Mouse (Mus musculus) myocyte (in vitro differentiated cells): ENCODE results near the gene Grb14.

Experiments used
- CEBPB ChIP-seq: IDR thresholded peaks from 2 replicates; pipeline ENCODE4 v1.6.1; 2011; ENCODE audit warnings: mild to moderate bottlenecking, moderate library complexity; ENCODE audit not compliant: poor library complexity, insufficient read depth, severe bottlenecking
- E2F4 ChIP-seq: IDR thresholded peaks from one replicate; pipeline ENCODE4 v1.6.1; 2011; ENCODE audit warnings: mild to moderate bottlenecking, control low read depth, moderate library complexity; ENCODE audit not compliant: insufficient read depth
- MAX ChIP-seq: IDR thresholded peaks from one replicate; pipeline ENCODE4 v1.6.1; 2011; ENCODE audit warnings: low read depth, mild to moderate bottlenecking, control low read depth
- MYOD1 ChIP-seq, 3 experiments: IDR thresholded peaks; one replicate each; pipeline ENCODE4 v1.6.1; 2011; ENCODE audit warnings: control low read depth in 2 of 3, low read depth in 2 of 3, mild to moderate bottlenecking in 2 of 3, moderate library complexity in 1 of 3; ENCODE audit not compliant: insufficient read length in 2 of 3, control insufficient read depth in 1 of 3
- MYOG ChIP-seq, 3 experiments: IDR thresholded peaks; one replicate each; pipeline ENCODE4 v1.6.1; 2011; ENCODE audit warnings: control low read depth in 2 of 3, low read depth in 2 of 3, mild to moderate bottlenecking in 2 of 3; ENCODE audit not compliant: insufficient read length in 2 of 3, control insufficient read depth in 1 of 3, insufficient read depth in 1 of 3
- POLR2A ChIP-seq: IDR thresholded peaks from one replicate; pipeline ENCODE4 v1.6.1; 2011; ENCODE audit warnings: low read depth, mild to moderate bottlenecking, control low read depth, moderate library complexity; ENCODE audit not compliant: insufficient read length
- POLR2AphosphoS2 ChIP-seq: IDR thresholded peaks from one replicate; pipeline ENCODE4 v1.6.1; 2011; ENCODE audit warnings: low read depth, control low read depth; ENCODE audit not compliant: insufficient read length
- SRF ChIP-seq: IDR thresholded peaks from one replicate; pipeline ENCODE4 v1.6.1; 2011; ENCODE audit warnings: low read depth; ENCODE audit not compliant: control insufficient read depth, insufficient read length
- USF1 ChIP-seq: IDR thresholded peaks from one replicate; pipeline ENCODE4 v1.6.1; 2011; ENCODE audit warnings: low read depth, mild to moderate bottlenecking, control low read depth, moderate library complexity

- TF ChIP-seq MYOG (IDR thresholded peaks at IDR 0.05; ENCODE audit: control insufficient read depth in 1 of 3, insufficient read depth in 1 of 3, insufficient read length in 2 of 3, low read depth in 2 of 3) (no peak), MAX (no peak), POLR2A (no peak), USF1 (no peak), POLR2AphosphoS2 (no peak), CEBPB (no peak), SRF (no peak), MYOD1 (IDR thresholded peaks at IDR 0.05; ENCODE audit: control insufficient read depth in 1 of 3, insufficient read length in 2 of 3, low read depth in 2 of 3) (no peak), E2F4 (no peak)
Observed at GRCm38 (mm10) chr2:64974549-64974948, 50.2 kb downstream of the Grb14 start.
